Mouse (Mus musculus): ENCODE measurements around the gene Ankib1.

DNA sequence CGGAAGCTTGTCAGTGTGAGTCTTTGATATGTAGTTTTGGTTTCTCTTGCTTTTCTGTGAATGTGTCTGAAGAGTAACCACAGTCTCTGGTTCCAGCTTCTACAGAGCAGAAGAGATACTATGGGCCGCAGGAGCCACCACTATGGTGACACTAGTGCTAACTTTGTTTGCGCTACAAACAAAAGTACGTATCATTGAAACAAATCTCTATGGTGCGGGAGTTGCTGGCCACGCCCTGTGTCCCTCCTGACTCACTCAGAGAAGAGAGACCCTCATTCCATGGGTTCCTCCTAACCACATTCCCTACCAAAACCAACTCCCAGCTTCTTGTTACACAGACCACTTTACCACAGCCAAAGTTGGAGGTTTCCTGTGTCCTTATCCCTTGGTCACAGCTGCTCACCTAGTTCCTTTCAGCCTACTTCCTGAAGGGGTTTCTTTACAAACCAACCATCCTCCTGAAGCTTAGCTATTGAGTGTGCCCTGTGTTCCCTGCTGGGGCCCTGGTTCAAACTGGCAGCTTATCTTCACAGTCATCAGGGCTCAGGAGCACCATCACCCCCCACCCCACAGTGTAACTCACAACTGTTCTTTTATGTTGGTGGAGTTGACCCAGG lies 132.7 kb downstream of the Ankib1 start:
- TF ChIP-seq CTCF (IDR thresholded peaks at IDR 0.05; ENCODE audit: insufficient read depth, low read length) (no peak), POLR2A (IDR thresholded peaks at IDR 0.05; ENCODE audit: borderline replicate concordance, extremely low read depth, low read depth, low read length) (no peak)

Measured in lung, adult 2 months (tissue).